Mouse (Mus musculus): ENCODE measurements at regions not wholly inside any gene's neighbourhood (a gene's known extent, or its start where the extent isn't known, plus 50 kb on each side); places are given as distances from the start of the nearest gene placed in this dataset.

DNA sequence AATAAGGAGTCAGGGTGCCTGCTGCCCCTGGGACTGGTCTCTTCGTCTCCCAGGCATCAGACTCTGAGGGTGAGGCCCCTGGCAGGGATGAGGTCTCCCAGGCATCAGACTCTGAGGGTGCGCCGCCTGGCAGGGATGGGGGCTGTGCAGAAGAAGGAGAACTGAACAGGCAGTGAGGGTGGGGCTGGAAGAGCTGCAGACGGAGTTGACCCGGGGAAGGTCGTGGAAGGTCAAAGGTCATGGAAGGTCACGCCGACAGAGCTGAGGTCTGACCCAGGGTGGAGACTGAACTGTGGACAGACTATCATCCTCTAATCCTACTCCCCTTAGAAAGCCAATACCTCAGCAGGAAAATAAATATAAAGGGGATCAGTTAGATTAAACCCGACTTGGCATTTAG is 50.6 kb upstream of the Grik3 start:
- DNase-seq, result no peak

DNA sequence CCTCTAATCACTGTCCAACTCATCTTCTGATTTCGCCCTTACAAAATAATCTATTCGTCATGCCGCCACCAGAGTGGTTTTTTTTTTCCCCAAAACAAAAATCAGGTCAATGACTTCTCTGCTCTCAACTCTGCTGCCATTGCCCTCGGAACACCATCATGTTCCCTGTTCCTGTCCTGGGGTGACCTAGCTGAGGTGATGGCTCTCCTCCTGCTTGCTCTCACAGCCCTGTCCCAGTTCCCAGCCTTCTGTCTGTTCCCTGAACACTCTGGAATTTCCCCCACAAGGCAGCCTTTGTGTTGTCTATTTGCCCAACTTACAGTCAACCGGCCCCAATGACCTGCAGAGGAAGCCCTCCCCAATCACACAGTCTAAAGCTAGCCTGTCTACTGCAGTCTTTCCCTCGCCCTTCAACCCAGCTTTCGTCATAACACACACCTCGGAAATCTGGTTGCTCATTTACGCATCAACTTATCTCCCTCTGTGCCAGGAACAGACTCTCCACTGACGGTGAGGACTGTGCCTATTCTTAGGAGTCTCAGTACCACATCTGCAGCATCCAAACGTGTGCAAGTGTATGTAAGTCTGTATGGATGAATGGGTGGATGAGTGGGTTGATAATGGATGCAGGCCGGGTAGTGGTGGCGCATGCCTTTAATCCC is 53.2 kb upstream of the Grik3 start:
- DNase-seq, result no peak

GRCm38 (mm10) chr4:125433511-125433910 is 57.0 kb upstream of the Grik3 start:
- no peak for DNase-seq

- no peak for DNase-seq
These were observed 58.9 kb upstream of the Grik3 start for GRCm38 (mm10) chr4:125431648-125432047.

DNA sequence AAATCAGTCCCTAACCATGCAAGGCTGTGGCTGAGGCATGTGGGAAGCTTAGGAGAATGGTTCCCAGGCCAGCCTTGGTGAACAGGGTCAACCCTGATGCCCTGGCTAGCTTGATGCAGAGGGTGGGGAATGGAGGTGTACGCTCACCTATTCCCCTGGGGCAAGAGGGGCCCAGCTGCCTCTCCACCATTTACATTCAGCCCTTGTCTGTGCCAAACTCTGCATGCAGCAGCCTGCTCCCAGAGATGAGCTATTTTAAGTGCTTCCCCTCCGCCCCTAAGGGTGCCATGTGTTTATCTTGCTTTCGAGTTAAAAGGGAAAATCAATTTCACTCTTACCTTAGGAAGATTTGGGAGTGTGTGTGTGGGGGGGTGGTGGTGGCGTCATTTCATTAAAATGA is 59.7 kb upstream of the Grik3 start:
- DNase-seq, result no peak

GRCm38 (mm10) chr4:125428736-125429135 is 61.8 kb upstream of the Grik3 start:
- DNase-seq, result no peak

GRCm38 (mm10) chr4:125420561-125421241 is 69.8 kb upstream of the Grik3 start:
- no peak for DNase-seq

DNA sequence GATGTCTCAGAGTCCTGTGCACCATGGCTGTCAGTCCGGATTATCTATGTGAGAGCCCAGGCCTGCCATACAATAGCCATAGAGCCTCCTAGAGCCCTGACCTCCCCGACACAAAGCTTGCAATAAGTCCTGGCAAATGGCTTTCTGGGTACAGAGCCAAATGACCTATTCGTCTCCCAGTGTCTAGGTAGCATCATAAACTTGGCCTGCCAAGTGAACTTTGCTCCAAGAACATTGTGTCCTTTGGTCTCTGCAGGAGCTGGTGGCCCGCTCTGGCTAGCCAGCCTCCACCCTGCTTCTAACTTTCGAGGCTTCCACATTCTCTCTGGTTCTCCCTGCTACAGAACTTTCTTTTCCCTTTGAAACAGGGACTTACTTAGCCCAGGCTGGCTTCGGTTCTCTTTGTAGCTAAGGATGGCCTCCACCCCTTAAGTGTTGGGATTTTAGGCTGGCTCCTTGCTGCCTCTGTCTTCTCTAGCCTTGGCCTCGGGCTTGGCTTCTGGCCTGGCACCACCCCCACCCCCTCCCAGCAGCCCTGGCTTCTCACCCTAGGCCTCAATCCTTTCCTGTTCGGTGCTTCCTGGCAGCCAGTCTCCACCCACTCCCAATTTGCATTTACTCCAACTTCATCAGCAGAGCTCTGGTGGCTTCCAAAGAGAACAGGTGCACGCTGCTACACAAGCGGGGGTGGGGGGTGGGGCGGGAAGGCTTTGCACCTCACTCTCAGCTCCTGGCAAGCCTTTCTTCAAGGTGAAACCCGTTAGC is 70.8 kb upstream of the Grik3 start:
- peak; percentile 73 for DNase-seq

- DNase-seq, result no peak
These were observed 75.2 kb upstream of the Grik3 start for GRCm38 (mm10) chr4:125415308-125415707.

GRCm38 (mm10) chr4:125413833-125414719 is 76.4 kb upstream of the Grik3 start:
- peak; percentile 11 for DNase-seq

DNA sequence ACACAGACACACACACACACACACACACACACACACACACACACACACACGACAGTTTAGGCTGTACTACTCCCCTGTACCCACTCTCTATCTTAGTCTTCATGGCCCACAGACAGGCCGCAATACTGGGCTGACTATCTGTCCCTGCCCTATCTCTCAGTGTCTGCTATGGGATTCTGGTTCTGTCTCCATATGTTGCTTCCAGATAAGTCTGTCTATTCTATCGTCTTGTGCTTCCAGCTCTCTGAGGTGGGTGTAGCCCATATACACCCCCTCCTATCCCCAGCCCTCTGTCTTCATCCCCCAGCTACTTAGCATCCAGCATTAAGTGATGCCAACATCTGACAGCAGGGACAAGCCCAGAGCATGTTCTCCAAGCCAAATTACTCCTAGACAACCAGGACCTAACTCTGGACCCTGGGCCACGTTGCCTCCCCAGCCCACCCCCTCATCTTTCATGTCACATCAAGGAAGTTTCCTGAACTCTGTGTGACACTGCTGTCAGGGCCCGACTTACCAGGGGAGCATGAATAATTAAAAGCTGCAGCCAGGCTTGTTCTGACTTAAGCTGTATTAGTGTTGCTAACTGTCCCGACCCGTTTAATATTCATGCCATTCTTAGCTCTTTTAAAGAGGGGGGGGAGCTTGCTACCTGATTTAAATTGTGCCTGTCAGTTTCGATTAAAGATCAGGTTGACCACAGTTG is 79.6 kb upstream of the Grik3 start:
- no peak for DNase-seq

- no peak for DNase-seq
These were observed 91.0 kb upstream of the Grik3 start for GRCm38 (mm10) chr4:125399376-125400112.

- DNase-seq, result no peak
These were observed 93.5 kb upstream of the Grik3 start for GRCm38 (mm10) chr4:125397007-125397461.

DNA sequence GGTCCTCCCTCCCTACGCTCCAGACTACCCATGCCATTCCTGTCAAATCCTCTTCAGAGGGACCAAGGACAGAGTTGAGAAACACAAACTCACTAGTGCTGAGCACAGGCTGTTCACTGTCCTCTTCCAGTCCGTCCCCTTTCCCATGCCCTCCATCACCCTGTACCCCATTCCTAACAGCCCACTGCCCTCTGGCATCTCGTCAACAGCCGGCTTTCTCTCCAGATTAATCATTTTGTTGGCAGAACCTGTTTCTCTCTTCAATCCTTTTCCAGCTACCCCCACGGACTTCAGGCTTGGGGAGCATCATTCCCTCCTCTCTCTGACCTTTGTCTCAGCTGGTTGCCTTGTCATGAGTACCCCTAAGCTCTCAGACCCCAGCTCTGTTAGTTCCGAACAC is 99.2 kb upstream of the Grik3 start:
- DNase-seq, result no peak

DNA sequence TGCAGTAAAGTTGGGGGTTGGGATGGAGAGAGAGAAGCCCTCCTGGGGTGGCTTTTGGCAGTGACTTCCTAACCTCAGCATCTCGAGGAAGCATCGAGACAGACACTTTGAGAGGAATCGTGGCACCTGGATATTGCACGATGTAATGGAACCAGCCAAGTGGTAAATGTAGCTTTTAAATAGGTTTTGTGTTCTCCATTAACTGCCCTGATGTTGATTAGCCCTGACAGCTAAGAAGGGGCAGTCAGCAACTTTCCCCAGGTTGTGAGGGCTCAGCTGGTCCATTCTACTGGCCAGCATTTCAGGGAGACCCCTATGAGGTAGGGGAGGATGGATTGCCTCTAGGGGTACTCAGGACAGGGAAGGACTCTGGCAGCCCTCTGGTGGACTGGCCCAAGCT is 104.7 kb upstream of the Grik3 start:
- DNase-seq, result no peak

- no peak for DNase-seq
These were observed 126.5 kb upstream of the Grik3 start for GRCm38 (mm10) chr4:125364011-125364410.

DNA sequence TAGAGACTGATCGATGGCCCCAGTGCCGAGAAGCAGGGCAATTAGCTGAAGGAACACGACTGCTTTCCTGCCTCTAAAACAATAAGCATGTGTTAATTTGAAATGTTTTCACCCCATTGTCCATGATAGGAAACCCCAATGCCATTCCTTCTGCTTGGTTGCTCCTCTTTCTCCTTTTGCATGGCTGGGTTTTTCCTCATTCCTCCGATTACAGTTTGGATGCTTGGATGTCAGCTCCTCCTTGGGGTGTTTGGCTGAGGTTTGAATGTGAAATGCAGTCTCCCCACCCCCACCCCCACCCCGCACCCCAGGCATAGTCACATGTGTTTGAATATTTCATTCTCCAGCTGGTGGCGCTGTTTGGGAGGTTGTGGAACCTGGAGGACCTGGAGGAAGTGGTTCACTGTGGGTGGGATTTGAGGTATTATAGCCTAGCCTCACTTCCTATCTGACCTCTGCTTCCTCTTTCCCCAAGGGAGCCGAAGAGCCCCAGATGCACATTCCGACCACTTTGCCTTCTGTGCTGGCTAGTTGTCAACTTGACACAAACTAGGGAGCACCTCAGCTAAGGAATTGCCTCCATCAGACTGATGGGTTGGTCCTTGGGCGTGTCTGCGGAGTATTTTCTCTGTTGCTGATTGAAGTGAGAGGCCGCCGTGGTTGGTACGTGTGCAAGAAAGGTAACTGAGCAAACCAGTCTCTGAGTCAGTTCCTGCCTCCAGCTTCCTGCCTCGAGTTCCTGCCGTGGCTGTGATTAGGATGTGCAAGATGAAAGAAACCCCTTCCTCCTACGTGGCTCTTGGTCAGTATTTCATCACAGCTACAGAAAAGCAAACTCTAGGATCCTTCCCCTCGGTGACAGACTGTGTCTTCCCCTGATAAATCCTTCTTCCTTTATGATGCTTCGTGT is 128.6 kb upstream of the Grik3 start:
- DNase-seq, result no peak

GRCm38 (mm10) chr4:125358356-125358755 is 132.1 kb upstream of the Grik3 start:
- no peak for DNase-seq

GRCm38 (mm10) chr4:125356441-125356840 is 134.1 kb upstream of the Grik3 start:
- DNase-seq, result no peak

DNA sequence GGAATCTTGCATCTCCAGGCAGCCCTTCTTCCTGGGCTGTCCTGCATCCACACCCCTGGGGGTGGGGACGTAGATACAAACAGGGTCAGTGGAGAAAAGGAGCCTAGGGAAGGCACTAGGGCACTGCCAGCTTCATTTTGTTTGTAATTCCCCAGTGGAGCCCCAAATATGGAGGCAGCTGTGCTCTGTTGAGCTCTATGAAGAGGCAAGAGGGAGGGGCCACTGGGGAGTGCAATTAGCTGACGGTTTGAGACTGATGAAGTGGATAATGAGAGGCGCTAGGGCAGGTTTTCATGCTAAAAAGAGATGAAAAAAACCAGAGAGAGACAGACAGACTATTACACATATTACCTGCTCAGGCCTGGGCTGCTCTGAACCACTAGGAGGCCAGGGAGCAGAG is 135.8 kb upstream of the Grik3 start:
- no peak for DNase-seq
